Comparison of ENCODE assay signal across 8 mouse cellular contexts in the genomic region with DNA sequence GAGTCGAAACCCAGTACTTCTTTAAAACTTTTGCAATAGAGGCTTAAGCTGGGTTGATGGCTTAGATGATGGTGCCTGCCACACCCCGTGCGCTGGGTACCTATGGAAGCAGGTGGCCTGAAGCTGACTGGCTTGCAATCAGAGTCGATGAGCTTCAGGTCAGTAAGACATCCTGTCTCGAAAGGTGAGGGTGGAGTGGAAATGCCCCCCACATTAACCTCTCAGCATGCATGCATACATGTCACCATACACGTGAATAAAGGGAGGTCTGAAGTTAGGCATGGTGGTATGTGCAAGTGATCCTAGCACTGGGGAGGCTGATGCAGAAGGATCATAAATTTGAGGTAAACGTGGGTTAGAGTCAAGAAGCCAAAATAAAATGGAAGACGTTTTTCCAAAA. TPM values are rescaled to one million over a fixed set of nuclear protein-coding genes. Genes with fewer than 3 reads are reported as not detected.
A peak's percentile ranks its signal among the peaks of the same experiment; 100 is the strongest.
DNase-seq lines count a peak whose midpoint lies in the region; ATAC-seq lines count a peak whose summit lies in the region.

No protein-coding gene starts in this region.

- peak overlapping the region; percentile 35 for H3K9ac ChIP-seq in kidney, embryonic 15.5 days
- H3K9ac ChIP-seq in embryonic facial prominence, embryonic 12.5 days, result peak overlapping the region; percentile 15
- H3K9ac ChIP-seq in hindbrain, embryonic 16.5 days (ENCODE audit: low read depth, low read length), result no peak overlapping the region
- 0 out of 2 replicates have a peak overlapping the region, but pooled peaks have one; percentile 36 for H3K9ac ChIP-seq in midbrain, embryonic 13.5 days (replicated peaks)

- peaks cover 41% of the 10 kb centered on the region for H3K36me3 ChIP-seq in kidney, embryonic 15.5 days
- H3K36me3 ChIP-seq in embryonic facial prominence, embryonic 12.5 days, result peaks cover 31% of the 10 kb centered on the region
- H3K36me3 ChIP-seq in hindbrain, embryonic 16.5 days (ENCODE audit: control insufficient read depth, insufficient read depth, low read length), result peaks cover 10% of the 10 kb centered on the region
- peaks cover 34% of the 10 kb centered on the region for H3K36me3 ChIP-seq in midbrain, embryonic 13.5 days

- H3K4me1 ChIP-seq in kidney, embryonic 15.5 days, result peaks cover 39% of the 10 kb centered on the region
- H3K4me1 ChIP-seq in embryonic facial prominence, embryonic 12.5 days, result peaks cover 22% of the 10 kb centered on the region
- peaks cover 24% of the 10 kb centered on the region for H3K4me1 ChIP-seq in hindbrain, embryonic 16.5 days (ENCODE audit: control insufficient read depth, insufficient read depth, low read depth, low read length)
- peaks cover 47% of the 10 kb centered on the region for H3K4me1 ChIP-seq in midbrain, embryonic 13.5 days (replicated peaks)

- no peaks in the 10 kb centered on the region for H3K27me3 ChIP-seq in kidney, embryonic 15.5 days
- no peaks in the 10 kb centered on the region for H3K27me3 ChIP-seq in embryonic facial prominence, embryonic 12.5 days
- H3K27me3 ChIP-seq in hindbrain, embryonic 16.5 days (replicated peaks; ENCODE audit: control insufficient read depth, insufficient read depth, low read length), result no peaks in the 10 kb centered on the region
- H3K27me3 ChIP-seq in midbrain, embryonic 13.5 days, result no peaks in the 10 kb centered on the region

- H3K27ac ChIP-seq in kidney, embryonic 15.5 days, result peak overlapping the region; percentile 30; the same call in 1 of the 2 replicates
- no peak overlapping the region for H3K27ac ChIP-seq in embryonic facial prominence, embryonic 12.5 days
- no peak overlapping the region for H3K27ac ChIP-seq in hindbrain, embryonic 16.5 days (ENCODE audit: low read depth, low read length)
- H3K27ac ChIP-seq in midbrain, embryonic 13.5 days, result no peak overlapping the region

- peak overlapping the region; percentile 83 for H3K4me2 ChIP-seq in kidney, embryonic 15.5 days
- H3K4me2 ChIP-seq in embryonic facial prominence, embryonic 12.5 days (replicated peaks), result peak overlapping the region; percentile 76
- peak overlapping the region; percentile 66; the same call in 1 of the 2 replicates for H3K4me2 ChIP-seq in hindbrain, embryonic 16.5 days (ENCODE audit: low read length)
- peak overlapping the region; percentile 69 for H3K4me2 ChIP-seq in midbrain, embryonic 13.5 days (replicated peaks)

- WGBS in kidney, embryonic 15.5 days, result 77% methylated on average over 8 of the region's 8 CpGs
- 93% methylated on average over 8 of the region's 8 CpGs for WGBS in embryonic facial prominence, embryonic 12.5 days
- WGBS in hindbrain, embryonic 16.5 days, result 90% methylated on average over 8 of the region's 8 CpGs
- WGBS in midbrain, embryonic 13.5 days, result 90% methylated on average over 8 of the region's 8 CpGs

- no peaks in the 10 kb centered on the region for H3K9me3 ChIP-seq in kidney, embryonic 15.5 days (replicated peaks)
- no peaks in the 10 kb centered on the region for H3K9me3 ChIP-seq in embryonic facial prominence, embryonic 12.5 days
- no peaks in the 10 kb centered on the region for H3K9me3 ChIP-seq in hindbrain, embryonic 16.5 days (ENCODE audit: control insufficient read depth, low read length)
- no peaks in the 10 kb centered on the region for H3K9me3 ChIP-seq in midbrain, embryonic 13.5 days

- peak overlapping the region; percentile 64; the same call in 1 of the 2 replicates for H3K4me3 ChIP-seq in kidney, embryonic 15.5 days (replicated peaks)
- H3K4me3 ChIP-seq in embryonic facial prominence, embryonic 12.5 days, result no peak overlapping the region
- H3K4me3 ChIP-seq in hindbrain, embryonic 16.5 days (ENCODE audit: low read length), result no peak overlapping the region
- H3K4me3 ChIP-seq in midbrain, embryonic 13.5 days (replicated peaks), result 0 out of 2 replicates have a peak overlapping the region, but pooled peaks have one; percentile 2

- ATAC-seq in kidney, embryonic 15.5 days (replicated peaks; ENCODE audit: low FRiP score), result no peak
- no peak for ATAC-seq in embryonic facial prominence, embryonic 12.5 days (ENCODE audit: insufficient number of reproducible peaks, insufficient read depth, low FRiP score, low TSS enrichment)
- ATAC-seq in hindbrain, embryonic 16.5 days, result no peak
- no peak for ATAC-seq in midbrain, embryonic 13.5 days

- DNase-seq in kidney, postnatal 36 days, result no peak
- no peak for DNase-seq in spleen, postnatal 14 days (ENCODE audit: low spot score in 2 of 2)
- no peak for DNase-seq in layer of hippocampus, adult 18-20 months (ENCODE audit: low spot score in 2 of 2)
- DNase-seq in layer of hippocampus, adult 9-10 months (ENCODE audit: low spot score), result no peak

RNA-seq across cellular contexts. Expression of a gene that starts 2.6 kb away (rescaled TPM):
- 70.2 and 95.0 TPM in 2 replicates for polyA plus RNA-seq in kidney, embryonic 15.5 days (2015; fragmentation: Nextera tagmentation; extraction: Ambion mirVana)
- 61.0 and 68.1 TPM in 2 replicates for polyA plus RNA-seq in embryonic facial prominence, embryonic 12.5 days (2016; fragmentation: Nextera tagmentation; extraction: Ambion mirVana)
- polyA plus RNA-seq in hindbrain, embryonic 16.5 days (2015; fragmentation: Nextera tagmentation; extraction: Ambion mirVana), result 41.0 and 50.2 TPM in 2 replicates
- polyA plus RNA-seq in midbrain, embryonic 13.5 days (2015; fragmentation: Nextera tagmentation; extraction: Ambion mirVana), result 58.9 and 59.1 TPM in 2 replicates
- total RNA-seq in layer of hippocampus, adult 18-20 months (2021), result 10 to 100 TPM; 14.5 to 15.6 TPM

RNA-seq across cellular contexts. Expression of a gene that starts 44.3 kb away (rescaled TPM):
- 37.6 and 39.4 TPM in 2 replicates for polyA plus RNA-seq in kidney, embryonic 15.5 days (2015; fragmentation: Nextera tagmentation; extraction: Ambion mirVana)
- polyA plus RNA-seq in embryonic facial prominence, embryonic 12.5 days (2016; fragmentation: Nextera tagmentation; extraction: Ambion mirVana), result 33.7 and 34.2 TPM in 2 replicates
- polyA plus RNA-seq in hindbrain, embryonic 16.5 days (2015; fragmentation: Nextera tagmentation; extraction: Ambion mirVana), result 16.5 and 20.6 TPM in 2 replicates
- 15.9 and 22.1 TPM in 2 replicates for polyA plus RNA-seq in midbrain, embryonic 13.5 days (2015; fragmentation: Nextera tagmentation; extraction: Ambion mirVana)
- 10 to 100 TPM; 35.7 to 42.6 TPM for total RNA-seq in layer of hippocampus, adult 18-20 months (2021)

RNA-seq across cellular contexts. Expression of a gene that starts 44.7 kb away (rescaled TPM):
- not detected in 2 replicates for polyA plus RNA-seq in kidney, embryonic 15.5 days (2015; fragmentation: Nextera tagmentation; extraction: Ambion mirVana)
- not detected in 2 replicates for polyA plus RNA-seq in embryonic facial prominence, embryonic 12.5 days (2016; fragmentation: Nextera tagmentation; extraction: Ambion mirVana)
- not detected in 2 replicates for polyA plus RNA-seq in hindbrain, embryonic 16.5 days (2015; fragmentation: Nextera tagmentation; extraction: Ambion mirVana)
- not detected in 2 replicates for polyA plus RNA-seq in midbrain, embryonic 13.5 days (2015; fragmentation: Nextera tagmentation; extraction: Ambion mirVana)
- 1 to 10 TPM in 1 of 2 experiments, not detected in 1; 1.6 TPM for total RNA-seq in layer of hippocampus, adult 18-20 months (2021)

RNA-seq across cellular contexts. Expression of a gene that starts 52.4 kb away (rescaled TPM):
- polyA plus RNA-seq in kidney, embryonic 15.5 days (2015; fragmentation: Nextera tagmentation; extraction: Ambion mirVana), result 47.0 and 51.4 TPM in 2 replicates
- polyA plus RNA-seq in embryonic facial prominence, embryonic 12.5 days (2016; fragmentation: Nextera tagmentation; extraction: Ambion mirVana), result 46.4 and 50.2 TPM in 2 replicates
- 34.6 and 40.9 TPM in 2 replicates for polyA plus RNA-seq in hindbrain, embryonic 16.5 days (2015; fragmentation: Nextera tagmentation; extraction: Ambion mirVana)
- 41.9 and 51.1 TPM in 2 replicates for polyA plus RNA-seq in midbrain, embryonic 13.5 days (2015; fragmentation: Nextera tagmentation; extraction: Ambion mirVana)
- total RNA-seq in layer of hippocampus, adult 18-20 months (2021), result 10 to 100 TPM; 86.9 to 92.4 TPM

Comparison
In these comparisons a context has a peak if more than half of its experiments do, and no peak if none do; other contexts are left out.
1. H3K4me3 ChIP-seq: peak in kidney, embryonic 15.5 days (single experiment) and midbrain, embryonic 13.5 days (single experiment); none in embryonic facial prominence, embryonic 12.5 days (single experiment) and hindbrain, embryonic 16.5 days (single experiment).
2. Peak in every context shown above with its lines, with median percentiles within 50 percentile points of each other: H3K4me2 ChIP-seq.